Mouse (Mus musculus) C2C12 (cell line): ENCODE results near the gene Hmgcs1. TPM values are rescaled to one million over a fixed set of nuclear protein-coding genes. Genes with fewer than 3 reads are reported as not detected.
"Not testable (repeated sequence)": the region's sequence is repeated elsewhere in the genome, so short reads cannot be mapped to it uniquely, and the experiment has no call there.

Experiments used
- H3K27me3 ChIP-seq: one replicate; pipeline ENCODE4 v1.6.1; 2011; ENCODE audit not compliant: control insufficient read depth, insufficient read depth, insufficient read length
- H3K36me3 ChIP-seq: one replicate; pipeline ENCODE4 v1.6.1; 2011; ENCODE audit not compliant: control insufficient read depth, insufficient read depth
- H3K4me3 ChIP-seq: one replicate; pipeline ENCODE4 v1.5.1; 2011; ENCODE audit warnings: mild to moderate bottlenecking, control low read depth; ENCODE audit not compliant: poor library complexity, insufficient read depth, severe bottlenecking
- H3K79me2 ChIP-seq: one replicate; pipeline ENCODE4 v1.6.1; 2011; ENCODE audit not compliant: control insufficient read depth, insufficient read depth
- H3K79me3 ChIP-seq: one replicate; pipeline ENCODE4 v1.6.1; 2011; ENCODE audit warnings: low read depth, control low read depth
- H3ac ChIP-seq: one replicate; pipeline ENCODE3; 2011; ENCODE audit warnings: low read depth; ENCODE audit not compliant: control insufficient read depth, insufficient read length
- CEBPB ChIP-seq: IDR thresholded peaks from one replicate; pipeline ENCODE4 v1.6.1; 2011; ENCODE audit warnings: low read depth, mild to moderate bottlenecking, control low read depth, moderate library complexity
- CTCF ChIP-seq: IDR thresholded peaks from one replicate; pipeline ENCODE4 v1.5.1; 2011; ENCODE audit not compliant: control insufficient read depth, insufficient read depth, insufficient read length
- FOSL1 ChIP-seq: IDR thresholded peaks from one replicate; pipeline ENCODE4 v1.8.0; 2011; ENCODE audit warnings: mild to moderate bottlenecking, low read length; ENCODE audit not compliant: poor library complexity, insufficient read depth, severe bottlenecking
- MAX ChIP-seq: IDR thresholded peaks from one replicate; pipeline ENCODE4 v1.6.1; 2011; ENCODE audit warnings: mild to moderate bottlenecking, control low read depth
- MYOD1 ChIP-seq: IDR thresholded peaks from one replicate; pipeline ENCODE4 v1.6.1; 2011; ENCODE audit warnings: low read depth; ENCODE audit not compliant: control insufficient read depth, insufficient read length
- MYOG ChIP-seq: IDR thresholded peaks from one replicate; pipeline ENCODE4 v1.6.1; 2011; ENCODE audit not compliant: control insufficient read depth, insufficient read length; ENCODE audit errors: extremely low read depth
- USF1 ChIP-seq: IDR thresholded peaks from one replicate; pipeline ENCODE4 v1.6.1; 2011; ENCODE audit warnings: low read depth, mild to moderate bottlenecking, control low read depth, moderate library complexity
- polyA plus RNA-seq: library from polyadenylated mRNA; unstranded; fragments of >200 nt; fragmentation: generic; extraction: Trizol; gene quantifications from one replicate; pipeline ENCODE4 v1.2.1, GENCODE M21; 2012; ENCODE audit warnings: missing spikeins

Gene Hmgcs1
- polyA plus RNA-seq, 1 experiment: 45.6 TPM

- TF ChIP-seq CEBPB: no peak
- no peak for TF ChIP-seq MYOD1
- no peak for TF ChIP-seq MYOG
- TF ChIP-seq MAX: no peak
- TF ChIP-seq CTCF: no peak
- no peak for TF ChIP-seq FOSL1
- TF ChIP-seq USF1: no peak
Measured at GRCm38 (mm10) chr13:119648891-119649698, 41.1 kb upstream of the Hmgcs1 start.

GRCm38 (mm10) chr13:119649699-119650046, 40.5 kb upstream of the Hmgcs1 start:
- Histone ChIP-seq H3ac (no peak overlapping the region), H3K27me3 (no peaks in the 10 kb centered on the region), H3K79me3 (no peaks in the 10 kb centered on the region), H3K4me3 (no peak overlapping the region), H3K79me2 (no peaks in the 10 kb centered on the region), H3K36me3 (no peaks in the 10 kb centered on the region)
- TF ChIP-seq FOSL1 (no peak), CEBPB (no peak), MYOD1 (no peak), USF1 (no peak), CTCF (no peak), MYOG (no peak), MAX (no peak)

More at GRCm38 (mm10) chr13:119648891-119649698, 41.1 kb upstream of the Hmgcs1 start:
- Histone ChIP-seq H3ac (no peak overlapping the region), H3K36me3 (no peaks in the 10 kb centered on the region), H3K79me2 (no peaks in the 10 kb centered on the region), H3K4me3 (no peak overlapping the region), H3K79me3 (no peaks in the 10 kb centered on the region), H3K27me3 (no peaks in the 10 kb centered on the region)

GRCm38 (mm10) chr13:119654734-119655133, 35.4 kb upstream of the Hmgcs1 start:
- Histone ChIP-seq H3K79me3 (no peaks in the 10 kb centered on the region), H3K27me3 (no peaks in the 10 kb centered on the region), H3K79me2 (no peaks in the 10 kb centered on the region), H3K36me3 (no peaks in the 10 kb centered on the region), H3K4me3 (no peak overlapping the region), H3ac (no peak overlapping the region)
- TF ChIP-seq CTCF (no peak), MYOG (no peak), MAX (no peak), CEBPB (no peak), USF1 (no peak), MYOD1 (no peak), FOSL1 (no peak)

GRCm38 (mm10) chr13:119656246-119656645, 33.9 kb upstream of the Hmgcs1 start:
- TF ChIP-seq CEBPB: no peak
- no peak for TF ChIP-seq FOSL1
- no peak overlapping the region for H3ac ChIP-seq
- H3K36me3 ChIP-seq: no peaks in the 10 kb centered on the region
- H3K79me3 ChIP-seq: no peaks in the 10 kb centered on the region
- H3K79me2 ChIP-seq: no peaks in the 10 kb centered on the region
- H3K4me3 ChIP-seq: no peak overlapping the region
- H3K27me3 ChIP-seq: no peaks in the 10 kb centered on the region

GRCm38 (mm10) chr13:119656846-119657416, 33.2 kb upstream of the Hmgcs1 start:
- H3K27me3 ChIP-seq: no peaks in the 10 kb centered on the region
- H3K79me3 ChIP-seq: no peaks in the 10 kb centered on the region
- no peaks in the 10 kb centered on the region for H3K36me3 ChIP-seq
- TF ChIP-seq CEBPB: no peak
- TF ChIP-seq MAX: no peak
- no peak for TF ChIP-seq MYOG
- no peak overlapping the region for H3K4me3 ChIP-seq
- H3K79me2 ChIP-seq: no peaks in the 10 kb centered on the region
- H3ac ChIP-seq: no peak overlapping the region

GRCm38 (mm10) chr13:119661420-119661819, 28.8 kb upstream of the Hmgcs1 start:
- not testable (repeated sequence) for H3K27me3 ChIP-seq, H3K4me3 ChIP-seq, H3K79me3 ChIP-seq, H3K36me3 ChIP-seq, H3ac ChIP-seq, H3K79me2 ChIP-seq
